Mouse (Mus musculus) mouse trophoblast stem cell (cell line): ENCODE measurements around the gene Terf2ip.

ENCODE experiments used
- in situ Hi-C, 2 experiments: fragments of 300-500 bp; cut with MseI, MboI; formaldehyde crosslinking; loops; 2 replicates in 1 of 2; 3 replicates in 1 of 2; pipeline ENCODE4 v1.15.1; 2025

Gene Terf2ip

DNA sequence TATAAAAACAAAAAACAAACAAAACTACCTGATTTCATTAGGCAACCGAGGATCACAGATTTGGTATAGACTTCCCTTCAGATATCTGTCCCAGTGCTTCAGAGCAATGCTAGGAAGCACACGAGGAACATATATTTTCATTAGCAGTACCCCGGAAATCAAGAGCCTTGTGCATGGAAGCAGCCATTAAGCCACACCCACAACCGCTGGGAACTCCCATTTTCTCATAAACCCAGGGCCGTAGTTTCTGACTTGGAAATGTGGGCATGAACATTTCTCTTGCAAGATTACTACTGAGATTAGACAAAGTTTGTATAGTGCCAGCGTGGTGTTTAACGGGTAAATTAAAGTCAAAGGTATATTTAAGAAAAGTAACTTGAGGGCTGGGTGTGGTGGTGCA, 1.6 kb upstream of the Terf2ip start:
- in situ Hi-C loops: no loop called here

GRCm38 (mm10) chr8:112011816-112012242, 631 bp downstream of the Terf2ip start:
- in situ Hi-C loops: no loop called here

DNA sequence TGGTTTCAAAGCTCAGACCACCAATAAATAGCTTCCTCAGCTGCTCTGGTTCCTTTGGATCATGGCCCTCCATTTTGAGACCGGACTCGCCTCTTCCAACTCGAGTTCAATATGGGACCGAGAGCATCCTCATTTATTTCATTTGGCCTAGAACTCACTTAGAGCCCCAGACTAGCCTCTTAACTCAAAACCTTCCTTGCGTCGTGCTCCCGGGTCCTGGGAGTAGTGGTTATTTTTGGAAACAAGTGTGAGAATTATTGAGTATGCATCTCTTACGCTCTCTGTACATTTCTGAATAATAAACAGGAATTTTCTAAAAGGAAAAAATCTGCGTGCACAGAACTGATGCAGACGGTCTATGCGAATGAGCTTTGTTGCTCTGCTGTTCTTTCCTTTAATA, 3.7 kb downstream of the Terf2ip start, which contains the start of gene Gm6793:
Gene Gm6793, minus strand, starts transcription at position 101 of the 400 bp plus-strand sequence.
- in situ Hi-C loops: no loop called here

- in situ Hi-C loops: no loop called here
Measured at GRCm38 (mm10) chr8:112029455-112029854, 18.3 kb downstream of the Terf2ip start.

DNA sequence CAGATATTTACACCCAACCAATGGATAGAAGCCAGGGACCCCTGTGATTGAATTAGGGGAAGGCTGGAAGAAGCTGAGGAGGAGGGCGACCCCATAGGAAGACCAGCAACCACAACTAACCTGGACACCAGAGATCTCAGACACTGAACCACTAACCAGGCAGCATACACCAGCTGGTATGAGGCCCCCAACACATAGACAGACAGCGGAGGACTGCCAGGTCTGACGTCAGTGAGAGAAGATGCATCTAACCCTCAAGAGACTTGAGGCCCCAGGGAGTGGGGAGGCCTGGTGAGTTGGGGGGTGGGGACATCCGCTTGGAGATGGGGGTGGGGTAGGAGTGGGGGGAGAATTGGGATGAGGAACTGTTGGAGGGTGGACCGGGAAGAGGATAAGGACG, 19.5 kb downstream of the Terf2ip start:
- in situ Hi-C loops: no loop called here

DNA sequence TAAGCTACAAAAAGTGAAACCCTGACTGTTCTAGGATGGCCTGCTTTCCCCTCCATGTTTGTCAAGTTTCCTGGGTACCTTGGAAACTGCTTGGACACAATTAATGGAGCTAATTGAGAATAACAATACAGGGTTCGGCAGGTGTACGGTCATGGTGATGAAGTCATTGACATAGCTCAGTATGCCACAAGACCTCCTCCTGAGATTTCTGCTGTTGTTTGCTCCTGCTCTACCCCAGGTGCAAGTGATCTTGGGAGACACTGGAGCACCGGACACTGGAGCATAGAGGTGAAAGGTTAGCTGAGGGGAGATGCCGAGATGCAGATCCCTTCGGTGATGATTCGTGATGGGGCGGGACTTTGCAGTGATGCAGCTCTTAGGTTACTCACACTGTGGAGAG, 21.9 kb downstream of the Terf2ip start:
- in situ Hi-C loops: no loop called here

GRCm38 (mm10) chr8:112034603-112035002, 23.4 kb downstream of the Terf2ip start:
- in situ Hi-C loops: no loop called here

DNA sequence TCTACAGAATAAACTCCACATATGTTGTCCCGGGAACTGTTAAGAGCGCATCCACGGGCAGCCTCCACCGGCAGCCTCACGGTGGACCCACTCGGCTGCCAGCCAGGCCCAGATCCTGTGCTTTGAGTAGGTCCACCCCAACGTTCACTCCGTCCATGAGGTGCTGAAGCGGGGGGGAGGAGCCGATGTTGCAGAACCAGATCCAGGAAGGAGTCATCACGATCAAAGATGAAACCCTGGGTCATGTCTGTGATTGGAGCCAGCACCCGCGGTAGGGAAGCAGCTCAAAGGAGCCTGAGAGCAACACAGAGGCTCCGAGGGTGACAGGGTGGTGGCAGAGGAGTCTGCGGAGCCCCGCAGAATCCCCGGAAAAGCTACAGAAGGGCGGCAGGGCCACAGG, 26.3 kb downstream of the Terf2ip start:
- in situ Hi-C loops: no loop called here

DNA sequence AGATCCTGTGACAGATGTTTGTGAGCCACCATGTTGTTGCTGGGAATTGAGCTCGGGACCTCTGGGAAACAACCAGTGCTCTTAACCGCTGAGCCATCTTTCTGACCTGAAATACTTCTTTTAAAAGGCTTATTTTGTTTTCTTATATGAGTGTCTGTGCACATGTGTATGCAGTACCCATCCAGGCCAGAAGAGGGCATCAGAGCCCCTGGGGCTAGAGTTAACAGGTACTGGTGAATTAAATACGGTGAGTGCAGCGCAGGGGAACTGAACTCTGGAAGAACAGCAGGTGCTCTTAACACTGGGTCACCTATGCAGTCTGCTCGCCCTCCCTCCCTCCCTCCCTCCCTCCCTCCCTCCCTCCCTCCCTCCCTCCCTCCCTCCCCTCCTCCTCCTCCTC, 34.0 kb downstream of the Terf2ip start:
- in situ Hi-C loops: no loop called here

- in situ Hi-C loops: no loop called here
Measured at GRCm38 (mm10) chr8:112045896-112046295, 34.7 kb downstream of the Terf2ip start.

DNA sequence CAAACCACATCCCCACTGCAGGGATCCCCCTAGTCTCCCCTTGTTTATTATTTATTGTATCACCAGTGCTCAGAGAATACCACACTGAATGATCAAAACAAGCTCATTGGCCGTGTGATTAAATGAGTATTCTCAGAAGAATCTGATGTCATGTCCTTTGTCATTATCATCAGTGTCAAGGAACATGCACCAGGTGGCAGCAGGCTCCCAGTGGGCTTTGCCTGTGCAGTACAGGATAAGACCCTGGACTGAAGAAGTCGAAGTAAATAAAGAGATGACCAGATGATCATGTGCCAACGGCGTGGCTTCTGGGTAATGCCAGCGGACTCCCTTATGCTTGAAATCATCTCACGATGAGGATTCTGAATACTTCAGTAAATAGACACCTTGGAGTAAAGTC, 37.1 kb downstream of the Terf2ip start:
- in situ Hi-C loops: no loop called here

- in situ Hi-C loops: no loop called here
Measured at GRCm38 (mm10) chr8:112049984-112050383, 38.8 kb downstream of the Terf2ip start.

DNA sequence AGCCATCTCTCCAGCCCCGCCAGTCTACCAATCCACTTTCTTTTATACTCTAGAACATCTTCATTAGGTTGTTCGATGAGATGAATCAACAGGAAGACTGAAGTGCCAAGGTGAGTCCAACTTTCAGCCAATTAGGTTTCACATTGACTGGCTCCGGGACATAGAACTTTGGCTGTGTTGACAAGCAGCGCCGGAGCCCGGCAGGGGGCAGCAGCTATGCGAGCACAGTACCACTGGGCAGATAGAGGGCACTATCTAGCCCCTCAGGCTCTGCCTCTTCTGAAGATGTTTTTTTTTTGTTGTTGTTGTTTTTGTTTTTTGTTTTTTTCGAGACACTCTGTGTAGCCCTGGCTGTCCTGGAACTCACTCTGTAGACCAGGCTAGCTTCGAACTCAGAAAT, 40.3 kb downstream of the Terf2ip start:
- in situ Hi-C loops: no loop called here

- in situ Hi-C loops: no loop called here
Measured at GRCm38 (mm10) chr8:112054456-112054855, 43.3 kb downstream of the Terf2ip start.

GRCm38 (mm10) chr8:112061372-112061771, 50.2 kb downstream of the Terf2ip start:
- in situ Hi-C loops: loop anchor here in 1 of 2 experiments (10.0 kb wide), 1 partner anchor 273 kb away; no protein-coding TSS in a partner anchor
